Mouse (Mus musculus): ENCODE results near the gene Gm39653. TPM values are rescaled to one million over a fixed set of nuclear protein-coding genes. Genes with fewer than 3 reads are reported as not detected.
A peak's percentile ranks its signal among the peaks of the same experiment; 100 is the strongest.

Gene Gm39653
- polyA plus RNA-seq, 1 experiment from 2014 or later = not detected

- no peaks in the 10 kb centered on the region for H3K9me3 ChIP-seq (replicated peaks; ENCODE audit: low read length)
- ATAC-seq (replicated peaks; ENCODE audit: low FRiP score, low read depth) (no peak), DNase-seq (ENCODE audit: low spot score) (peak; percentile 91)
- no peak overlapping the region for H3K27ac ChIP-seq
- peak; percentile 74 for TF ChIP-seq CTCF (IDR thresholded peaks at IDR 0.05; ENCODE audit: low read depth)
- no peak overlapping the region for H3K4me2 ChIP-seq (ENCODE audit: low read length)
- no peaks in the 10 kb centered on the region for H3K27me3 ChIP-seq (ENCODE audit: insufficient read depth, low read length)
- no peaks in the 10 kb centered on the region for H3K36me3 ChIP-seq (ENCODE audit: insufficient read depth, low read length)
- H3K9ac ChIP-seq (ENCODE audit: low read depth, low read length) = no peak overlapping the region
- no peaks in the 10 kb centered on the region for H3K4me1 ChIP-seq (replicated peaks; ENCODE audit: insufficient read depth, low read length)
- H3K4me3 ChIP-seq (replicated peaks; ENCODE audit: low read depth, low read length) = no peak overlapping the region
- WGBS = 0% methylated on average over 3 of the region's 3 CpGs
Measured at GRCm38 (mm10) chr1:63668852-63669160, 53.0 kb downstream of the Gm39653 start.

Other genes with a start within 250 kb of the Gm39653 start
- 1.2 and 3.0 TPM in 2 replicates for gene Adam23, start 170.1 kb upstream of the Gm39653 start, polyA plus RNA-seq (2015; fragmentation: Nextera tagmentation; extraction: Ambion mirVana)
- not detected in 2 replicates for gene Dytn, start 71.0 kb downstream of the Gm39653 start, polyA plus RNA-seq (2015; fragmentation: Nextera tagmentation; extraction: Ambion mirVana)
- 0.10 and 0.11 TPM in 2 replicates for gene Mdh1b, start 114.3 kb downstream of the Gm39653 start, polyA plus RNA-seq (2015; fragmentation: Nextera tagmentation; extraction: Ambion mirVana)
- 52.2 and 54.5 TPM in 2 replicates for gene Fastkd2, start 114.6 kb downstream of the Gm39653 start, polyA plus RNA-seq (2015; fragmentation: Nextera tagmentation; extraction: Ambion mirVana)
- gene 4933402D24Rik, start 153.3 kb downstream of the Gm39653 start, polyA plus RNA-seq (2015; fragmentation: Nextera tagmentation; extraction: Ambion mirVana) = not detected in 2 replicates